Mouse (Mus musculus): Measurements from ENCODE around the gene Acy3. TPM values are rescaled to one million over a fixed set of nuclear protein-coding genes. Genes with fewer than 3 reads are reported as not detected.

Acy3 gene
- 2.2 and 3.3 TPM in 2 replicates for polyA plus RNA-seq (2021; fragmentation: Nextera tagmentation)
- long read RNA-seq, experiment 1, partial matches to known transcripts = 1 of 1 reads
- long read RNA-seq, experiment 1, other reads (novel, unspliced or antisense) = 0 of 1 reads
- long read RNA-seq, experiment 2, partial matches to known transcripts = 0 of 3 reads
- long read RNA-seq, experiment 2, other reads (novel, unspliced or antisense) = 1 of 3 reads

GRCm38 (mm10) chr19:3986334-3986733, at the start of gene Acy3:
Gene Acy3, plus strand, starts transcription at chr19:3986570.

GRCm38 (mm10) chr19:3958470-3958869, 27.9 kb upstream of the Acy3 start, which contains the start of gene Aldh3b3:
Gene Aldh3b3, plus strand, starts transcription at chr19:3958645.

GRCm38 (mm10) chr19:3972229-3972628, 14.1 kb upstream of the Acy3 start, which contains the start of gene Aldh3b2:
Gene Aldh3b2, plus strand, starts transcription at chr19:3972328.

GRCm38 (mm10) chr19:3992416-3992815, 6.0 kb downstream of the Acy3 start, which contains the start of gene Tbx10:
Gene Tbx10, plus strand, starts transcription at chr19:3992752.

GRCm38 (mm10) chr19:4000119-4000900, 13.9 kb downstream of the Acy3 start, which contains the start of the genes Nudt8 and Gm49405:
Gene Nudt8, plus strand, starts transcription at chr19:4000580.
Gene Gm49405, plus strand, starts transcription at chr19:4000626.

GRCm38 (mm10) chr19:4003112-4003511, 16.7 kb downstream of the Acy3 start, which contains the start of gene Doc2g:
Gene Doc2g, plus strand, starts transcription at chr19:4003313.

GRCm38 (mm10) chr19:4012432-4013022, 26.2 kb downstream of the Acy3 start, which contains the start of gene Ndufv1:
Gene Ndufv1, minus strand, starts transcription at chr19:4012806.

GRCm38 (mm10) chr19:4037788-4038232, 51.4 kb downstream of the Acy3 start, which contains the start of gene Gstp1:
Gene Gstp1, minus strand, starts transcription at chr19:4037985.

Other genes with a start within 250 kb of the Acy3 start
- gene Kmt5b, start 219.1 kb upstream of the Acy3 start, polyA plus RNA-seq (2021; fragmentation: Nextera tagmentation) = 8.6 and 9.5 TPM in 2 replicates
- 19.4 and 20.0 TPM in 2 replicates for gene Chka, start 134.8 kb upstream of the Acy3 start, polyA plus RNA-seq (2021; fragmentation: Nextera tagmentation)
- gene Tcirg1, start 79.4 kb upstream of the Acy3 start, polyA plus RNA-seq (2021; fragmentation: Nextera tagmentation) = 3.9 and 4.3 TPM in 2 replicates
- 575 and 594 TPM in 2 replicates for gene Ndufs8, start 73.8 kb upstream of the Acy3 start, polyA plus RNA-seq (2021; fragmentation: Nextera tagmentation)
- 7.0 and 8.7 TPM in 2 replicates for gene Aldh3b1, start 56.8 kb upstream of the Acy3 start, polyA plus RNA-seq (2021; fragmentation: Nextera tagmentation)
- gene Unc93b1, start 51.4 kb upstream of the Acy3 start, polyA plus RNA-seq (2021; fragmentation: Nextera tagmentation) = 25.0 and 27.9 TPM in 2 replicates
- not detected in 2 replicates for gene Aldh3b3, start 27.9 kb upstream of the Acy3 start, polyA plus RNA-seq (2021; fragmentation: Nextera tagmentation)
- gene Aldh3b2, start 14.2 kb upstream of the Acy3 start, polyA plus RNA-seq (2021; fragmentation: Nextera tagmentation) = 2.3 and 2.5 TPM in 2 replicates
- gene Tbx10, start 6.2 kb downstream of the Acy3 start, polyA plus RNA-seq (2021; fragmentation: Nextera tagmentation) = 0.10 TPM in 1 of 2 replicates, not detected in the other
- 22.0 and 24.3 TPM in 2 replicates for gene Nudt8, start 14.0 kb downstream of the Acy3 start, polyA plus RNA-seq (2021; fragmentation: Nextera tagmentation)
- gene Gm49405, start 14.1 kb downstream of the Acy3 start, polyA plus RNA-seq (2021; fragmentation: Nextera tagmentation) = 0.09 and 0.10 TPM in 2 replicates
- gene Doc2g, start 16.7 kb downstream of the Acy3 start, polyA plus RNA-seq (2021; fragmentation: Nextera tagmentation) = 2.8 and 2.9 TPM in 2 replicates
- gene Ndufv1, start 26.2 kb downstream of the Acy3 start, polyA plus RNA-seq (2021; fragmentation: Nextera tagmentation) = 448 and 464 TPM in 2 replicates
- gene Gstp1, start 51.4 kb downstream of the Acy3 start, polyA plus RNA-seq (2021; fragmentation: Nextera tagmentation) = 1,221 and 1,279 TPM in 2 replicates
- gene Gstp2, start 59.5 kb downstream of the Acy3 start, polyA plus RNA-seq (2021; fragmentation: Nextera tagmentation) = 2.1 and 2.8 TPM in 2 replicates
- gene Gstp3, start 73.0 kb downstream of the Acy3 start, polyA plus RNA-seq (2021; fragmentation: Nextera tagmentation) = not detected in 2 replicates
- not detected in 2 replicates for gene Cabp2, start 95.0 kb downstream of the Acy3 start, polyA plus RNA-seq (2021; fragmentation: Nextera tagmentation)
- 59.8 and 62.1 TPM in 2 replicates for gene Cdk2ap2, start 110.6 kb downstream of the Acy3 start, polyA plus RNA-seq (2021; fragmentation: Nextera tagmentation)
- 52.0 and 59.9 TPM in 2 replicates for gene Pitpnm1, start 113.4 kb downstream of the Acy3 start, polyA plus RNA-seq (2021; fragmentation: Nextera tagmentation)
- gene Aip, start 139.3 kb downstream of the Acy3 start, polyA plus RNA-seq (2021; fragmentation: Nextera tagmentation) = 204 and 212 TPM in 2 replicates
- gene Gpr152, start 153.2 kb downstream of the Acy3 start, polyA plus RNA-seq (2021; fragmentation: Nextera tagmentation) = not detected in 2 replicates
- 0.04 TPM in 1 of 2 replicates, not detected in the other for gene Cabp4, start 157.5 kb downstream of the Acy3 start, polyA plus RNA-seq (2021; fragmentation: Nextera tagmentation)
- gene Coro1b, start 162.0 kb downstream of the Acy3 start, polyA plus RNA-seq (2021; fragmentation: Nextera tagmentation) = 101 and 105 TPM in 2 replicates
- 1.2 and 2.0 TPM in 2 replicates for gene Ptprcap, start 167.0 kb downstream of the Acy3 start, polyA plus RNA-seq (2021; fragmentation: Nextera tagmentation)
- gene Rps6kb2, start 176.8 kb downstream of the Acy3 start, polyA plus RNA-seq (2021; fragmentation: Nextera tagmentation) = 7.5 and 9.5 TPM in 2 replicates
- gene Carns1, start 188.9 kb downstream of the Acy3 start, polyA plus RNA-seq (2021; fragmentation: Nextera tagmentation) = 2.8 and 2.9 TPM in 2 replicates
- 0.19 TPM in 1 of 2 replicates, not detected in the other for gene Tbc1d10c, start 204.7 kb downstream of the Acy3 start, polyA plus RNA-seq (2021; fragmentation: Nextera tagmentation)
- 345 and 357 TPM in 2 replicates for gene Ppp1ca, start 205.5 kb downstream of the Acy3 start, polyA plus RNA-seq (2021; fragmentation: Nextera tagmentation)
- 5.9 and 6.0 TPM in 2 replicates for gene Rad9a, start 215.1 kb downstream of the Acy3 start, polyA plus RNA-seq (2021; fragmentation: Nextera tagmentation)
- 0.18 and 0.26 TPM in 2 replicates for gene Clcf1, start 227.7 kb downstream of the Acy3 start, polyA plus RNA-seq (2021; fragmentation: Nextera tagmentation)
- gene AC109138.7, start 227.8 kb downstream of the Acy3 start, polyA plus RNA-seq (2021; fragmentation: Nextera tagmentation) = not detected in 2 replicates
- gene Pold4, start 245.3 kb downstream of the Acy3 start, polyA plus RNA-seq (2021; fragmentation: Nextera tagmentation) = 27.9 and 28.1 TPM in 2 replicates